Comparison of ENCODE assay signal across 8 mouse cellular contexts in genomic region chr10:70060021-70060688, GRCm38 (mm10). TPM values are rescaled to one million over a fixed set of nuclear protein-coding genes. Genes with fewer than 3 reads are reported as not detected.
DNase-seq lines count a peak whose midpoint lies in the region; ATAC-seq and TF ChIP-seq lines count a peak whose summit lies in the region.

No protein-coding gene starts in this region.

- 59% methylated on average over 19 of the region's 19 CpGs for WGBS in intestine, embryonic 15.5 days
- 55% methylated on average over 19 of the region's 19 CpGs for WGBS in intestine, postnatal 0 days
- WGBS in forebrain, postnatal 0 days = 44% methylated on average over 19 of the region's 19 CpGs
- 62% methylated on average over 19 of the region's 19 CpGs for WGBS in kidney, embryonic 16.5 days
- 42% methylated on average over 19 of the region's 19 CpGs for WGBS in lung, embryonic 15.5 days

- no peak overlapping the region for H3K27ac ChIP-seq in intestine, embryonic 15.5 days
- no peak overlapping the region for H3K27ac ChIP-seq in intestine, postnatal 0 days (ENCODE audit: low read depth, low read length)
- no peak overlapping the region for H3K27ac ChIP-seq in forebrain, postnatal 0 days (ENCODE audit: low read depth, low read length)
- no peak overlapping the region for H3K27ac ChIP-seq in kidney, embryonic 16.5 days (ENCODE audit: low read length)
- H3K27ac ChIP-seq in lung, embryonic 15.5 days = no peak overlapping the region

- H3K9me3 ChIP-seq in intestine, embryonic 15.5 days = no peaks in the 10 kb centered on the region
- H3K9me3 ChIP-seq in intestine, postnatal 0 days (ENCODE audit: control insufficient read depth) = no peaks in the 10 kb centered on the region
- H3K9me3 ChIP-seq in forebrain, postnatal 0 days (ENCODE audit: low read length) = no peaks in the 10 kb centered on the region
- no peaks in the 10 kb centered on the region for H3K9me3 ChIP-seq in kidney, embryonic 16.5 days (ENCODE audit: low read length)
- H3K9me3 ChIP-seq in lung, embryonic 15.5 days = no peaks in the 10 kb centered on the region

- no peak overlapping the region for H3K9ac ChIP-seq in intestine, embryonic 15.5 days
- no peak overlapping the region for H3K9ac ChIP-seq in intestine, postnatal 0 days (ENCODE audit: low read depth, low read length)
- H3K9ac ChIP-seq in forebrain, postnatal 0 days = no peak overlapping the region
- H3K9ac ChIP-seq in kidney, embryonic 16.5 days (replicated peaks; ENCODE audit: low read length) = no peak overlapping the region
- H3K9ac ChIP-seq in lung, embryonic 15.5 days = no peak overlapping the region

- no peak for TF ChIP-seq CTCF in intestine, postnatal 0 days (IDR thresholded peaks at IDR 0.05; ENCODE audit: low read depth)
- no peak for TF ChIP-seq CTCF in forebrain, postnatal 0 days (IDR thresholded peaks at IDR 0.05; ENCODE audit: low read depth)

- H3K36me3 ChIP-seq in intestine, embryonic 15.5 days = no peaks in the 10 kb centered on the region
- no peaks in the 10 kb centered on the region for H3K36me3 ChIP-seq in intestine, postnatal 0 days (ENCODE audit: control insufficient read depth, insufficient read depth)
- no peaks in the 10 kb centered on the region for H3K36me3 ChIP-seq in forebrain, postnatal 0 days (ENCODE audit: insufficient read depth)
- no peaks in the 10 kb centered on the region for H3K36me3 ChIP-seq in kidney, embryonic 16.5 days (ENCODE audit: insufficient read depth, low read length)
- H3K36me3 ChIP-seq in lung, embryonic 15.5 days = no peaks in the 10 kb centered on the region

- H3K27me3 ChIP-seq in intestine, embryonic 15.5 days (replicated peaks) = no peaks in the 10 kb centered on the region
- H3K27me3 ChIP-seq in intestine, postnatal 0 days (replicated peaks; ENCODE audit: control insufficient read depth, insufficient read depth, low read length) = no peaks in the 10 kb centered on the region
- H3K27me3 ChIP-seq in forebrain, postnatal 0 days (ENCODE audit: insufficient read depth, low read length) = no peaks in the 10 kb centered on the region
- no peaks in the 10 kb centered on the region for H3K27me3 ChIP-seq in kidney, embryonic 16.5 days (ENCODE audit: insufficient read depth, low read length)
- no peaks in the 10 kb centered on the region; the same call in 1 of the 2 replicates for H3K27me3 ChIP-seq in lung, embryonic 15.5 days

- peak overlapping the region; percentile 15; the same call in 1 of the 2 replicates for H3K4me2 ChIP-seq in intestine, embryonic 15.5 days (replicated peaks)
- H3K4me2 ChIP-seq in intestine, postnatal 0 days (replicated peaks; ENCODE audit: low read depth) = no peak overlapping the region
- peak overlapping the region; percentile 23; the same call in 1 of the 2 replicates for H3K4me2 ChIP-seq in forebrain, postnatal 0 days (ENCODE audit: low read depth)
- peak overlapping the region; percentile 30 for H3K4me2 ChIP-seq in kidney, embryonic 16.5 days (replicated peaks; ENCODE audit: low read depth, low read length)
- peak overlapping the region; percentile 19; the same call in 1 of the 2 replicates for H3K4me2 ChIP-seq in lung, embryonic 15.5 days

- peak; percentile 70 for DNase-seq in forebrain, postnatal 0 days
- DNase-seq in thymus, postnatal 25 days = peak; percentile 57
- DNase-seq in adrenal gland, postnatal 14 days = no peak
- DNase-seq in ovary, postnatal 36 days (ENCODE audit: low spot score) = no peak

- H3K4me3 ChIP-seq in intestine, embryonic 15.5 days (replicated peaks) = no peak overlapping the region
- no peak overlapping the region for H3K4me3 ChIP-seq in intestine, postnatal 0 days (ENCODE audit: low read depth, low read length)
- H3K4me3 ChIP-seq in forebrain, postnatal 0 days (ENCODE audit: low read depth, low read length) = no peak overlapping the region
- H3K4me3 ChIP-seq in kidney, embryonic 16.5 days (ENCODE audit: low read length) = no peak overlapping the region
- H3K4me3 ChIP-seq in lung, embryonic 15.5 days = no peak overlapping the region

- ATAC-seq in intestine, embryonic 15.5 days = no peak
- no peak for ATAC-seq in intestine, postnatal 0 days
- peak; percentile 87 for ATAC-seq in forebrain, postnatal 0 days
- 0 out of 2 replicates have a peak, but pooled peaks have one; percentile 64 for ATAC-seq in kidney, embryonic 16.5 days (ENCODE audit: low FRiP score, low TSS enrichment)
- no peak for ATAC-seq in lung, embryonic 15.5 days (ENCODE audit: borderline replicate concordance, extremely low read depth, low FRiP score, low TSS enrichment)

- peaks cover 10% of the 10 kb centered on the region; the same call in 1 of the 2 replicates for H3K4me1 ChIP-seq in intestine, embryonic 15.5 days (replicated peaks)
- H3K4me1 ChIP-seq in intestine, postnatal 0 days (replicated peaks; ENCODE audit: control insufficient read depth, insufficient read depth, low read length) = no peaks in the 10 kb centered on the region
- no peaks in the 10 kb centered on the region for H3K4me1 ChIP-seq in forebrain, postnatal 0 days (ENCODE audit: insufficient read depth)
- no peaks in the 10 kb centered on the region for H3K4me1 ChIP-seq in kidney, embryonic 16.5 days (ENCODE audit: insufficient read depth, low read length)
- peaks cover 16% of the 10 kb centered on the region for H3K4me1 ChIP-seq in lung, embryonic 15.5 days

RNA-seq across cellular contexts. Expression of gene Ccdc6, which starts 36.8 kb away (rescaled TPM):
- polyA plus RNA-seq in intestine, embryonic 15.5 days (2015; fragmentation: Nextera tagmentation; extraction: Ambion mirVana) = 13.5 and 14.0 TPM in 2 replicates
- polyA plus RNA-seq in intestine, postnatal 0 days (2015; fragmentation: Nextera tagmentation; extraction: Ambion mirVana) = 8.7 and 10.0 TPM in 2 replicates
- total RNA-seq in forebrain, postnatal 0 days (2014; rRNA removed) = 24.4 and 34.2 TPM in 2 replicates
- 16.1 and 20.8 TPM in 2 replicates for polyA plus RNA-seq in forebrain, postnatal 0 days (2015; fragmentation: Nextera tagmentation; extraction: Ambion mirVana)
- 18.3 and 22.4 TPM in 2 replicates for polyA plus RNA-seq in kidney, embryonic 16.5 days (2015; fragmentation: Nextera tagmentation; extraction: Ambion mirVana)
- polyA plus RNA-seq in lung, embryonic 15.5 days (2015; fragmentation: Nextera tagmentation; extraction: Ambion mirVana) = 14.3 and 15.0 TPM in 2 replicates
- total RNA-seq in adrenal gland, postnatal 14 days (2021) = 54.7 and 61.2 TPM in 2 replicates

Comparison
In these comparisons a context has a peak if more than half of its experiments do, and no peak if none do; other contexts are left out.
1. ATAC-seq: peak in forebrain, postnatal 0 days (single experiment) and kidney, embryonic 16.5 days (single experiment); none in intestine, embryonic 15.5 days (single experiment), intestine, postnatal 0 days (single experiment) and lung, embryonic 15.5 days (single experiment).
2. DNase-seq: peak in forebrain, postnatal 0 days (single experiment) and thymus, postnatal 25 days (single experiment); none in adrenal gland, postnatal 14 days (single experiment) and ovary, postnatal 36 days (single experiment).